ENCODE assay signal across 9 mouse cellular contexts in the genomic region with DNA sequence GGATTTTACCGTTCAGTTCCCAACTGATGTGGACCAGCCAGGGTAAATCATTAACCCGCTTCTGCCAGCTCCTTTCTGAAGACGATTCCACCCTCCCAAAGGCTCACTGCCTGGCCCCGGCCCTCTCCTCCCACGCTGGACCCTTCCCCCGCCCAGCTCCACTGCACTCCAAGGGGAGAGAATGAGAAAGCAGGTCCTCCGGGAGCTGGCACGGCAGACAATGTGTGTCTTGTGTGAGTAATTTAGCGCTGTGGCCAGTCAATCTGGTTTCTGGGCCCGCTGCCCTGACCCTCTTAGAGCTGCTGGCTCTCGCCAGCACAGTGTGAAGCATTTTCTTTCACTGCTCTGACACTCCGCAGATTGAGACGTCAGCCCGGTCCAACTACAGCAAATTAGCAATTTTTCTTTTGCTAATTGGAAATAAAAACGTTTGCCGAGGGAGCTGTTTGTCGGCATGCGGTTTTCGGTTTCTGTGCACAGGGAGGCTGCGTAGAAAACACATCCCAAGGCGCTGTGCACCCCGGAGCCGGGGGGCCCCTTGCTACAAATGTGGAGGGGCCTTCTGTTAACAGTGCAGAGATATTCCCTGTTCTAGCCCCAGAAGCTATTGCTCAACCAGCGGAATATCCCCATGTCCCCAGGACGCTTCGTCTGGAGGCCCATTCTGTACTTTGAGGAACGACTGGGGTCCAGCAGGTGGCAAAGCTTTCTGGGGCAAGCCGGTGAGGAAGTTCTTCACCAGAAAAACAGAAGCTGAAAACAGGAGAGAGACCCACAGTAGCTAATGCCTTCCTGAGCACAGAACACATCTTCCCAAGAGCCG.
A peak's percentile ranks its signal among the peaks of the same experiment; 100 is the strongest.
DNase-seq lines count a peak whose midpoint lies in the region; ATAC-seq lines count a peak whose summit lies in the region.
"Had no signal": no experiment of that assay in that cellular context is flagged by ENCODE, and none has a peak within 500 bp of the region (broad histone marks: within the 10 kb centered on the region; RNA-seq: fewer than 3 reads in every experiment).

No protein-coding gene starts in this region.

- H3K36me3 ChIP-seq in embryonic facial prominence, embryonic 10.5 days (replicated peaks): no peaks in the 10 kb centered on the region
- H3K36me3 ChIP-seq in intestine, embryonic 14.5 days (ENCODE audit: control insufficient read depth, insufficient read depth, low read length): no peaks in the 10 kb centered on the region
- no peaks in the 10 kb centered on the region for H3K36me3 ChIP-seq in lung, embryonic 16.5 days (ENCODE audit: control insufficient read depth, insufficient read depth, low read length)

- H3K27me3 ChIP-seq in embryonic facial prominence, embryonic 10.5 days (replicated peaks; ENCODE audit: low read depth, poor library complexity, severe bottlenecking): peaks cover 95% of the 10 kb centered on the region
- 0 out of 2 replicates have a peak, but pooled peaks cover 3% of the 10 kb centered on the region for H3K27me3 ChIP-seq in intestine, embryonic 14.5 days (replicated peaks; ENCODE audit: control insufficient read depth, insufficient read depth, low read length)
- H3K27me3 ChIP-seq in lung, embryonic 16.5 days (ENCODE audit: control insufficient read depth, insufficient read depth, low read depth, low read length): peaks cover 3% of the 10 kb centered on the region; the same call in 1 of the 2 replicates

- peak overlapping the region; percentile 68 for H3K27ac ChIP-seq in embryonic facial prominence, embryonic 10.5 days (replicated peaks)
- peak overlapping the region; percentile 60 for H3K27ac ChIP-seq in intestine, embryonic 14.5 days (ENCODE audit: low read depth)
- peak overlapping the region; percentile 83 for H3K27ac ChIP-seq in lung, embryonic 16.5 days (ENCODE audit: low read length)

- DNase-seq in adrenal gland, postnatal 25 days: peak; percentile 51
- DNase-seq in embryonic facial prominence, embryonic 10.5 days (ENCODE audit: low spot score): peak; percentile 66
- peak; percentile 44 to 75 for DNase-seq in gastrocnemius, postnatal 4 days (ENCODE audit: low spot score in 2 of 2)
- peak; percentile 77 for DNase-seq in intestine, embryonic 14.5 days (ENCODE audit: low spot score)
- peak; percentile 71 for DNase-seq in left cerebral cortex, adult 11 months (ENCODE audit: low spot score)
- DNase-seq in right cerebral cortex, adult 18-20 months: peak; percentile 83

- peaks cover 94% of the 10 kb centered on the region for H3K4me1 ChIP-seq in embryonic facial prominence, embryonic 10.5 days
- peaks cover 48% of the 10 kb centered on the region for H3K4me1 ChIP-seq in intestine, embryonic 14.5 days (replicated peaks; ENCODE audit: control insufficient read depth, insufficient read depth, low read length)
- H3K4me1 ChIP-seq in lung, embryonic 16.5 days (replicated peaks; ENCODE audit: control insufficient read depth, insufficient read depth, low read length): peaks cover 52% of the 10 kb centered on the region

- whole genome bisulfite sequencing in embryonic facial prominence, embryonic 10.5 days: 29% methylated on average over 29 of the region's 29 CpGs
- 35% methylated on average over 29 of the region's 29 CpGs for WGBS in intestine, embryonic 14.5 days
- WGBS in lung, embryonic 16.5 days: 19% methylated on average over 29 of the region's 29 CpGs

- peak; percentile 64; the same call in 1 of the 2 replicates for ATAC-seq in intestine, embryonic 14.5 days (replicated peaks; ENCODE audit: low FRiP score, low TSS enrichment, low read depth)
- ATAC-seq in lung, embryonic 16.5 days (ENCODE audit: low read depth): peak; percentile 76
- ATAC-seq in inflammation-experienced regulatory T-cells, adult 6 months: no peak

- H3K4me3 ChIP-seq in embryonic facial prominence, embryonic 10.5 days: peak overlapping the region; percentile 28; the same call in 1 of the 2 replicates
- no peak overlapping the region for H3K4me3 ChIP-seq in intestine, embryonic 14.5 days (ENCODE audit: low read depth, low read length)
- no peak overlapping the region for H3K4me3 ChIP-seq in lung, embryonic 16.5 days (ENCODE audit: low read length)
- H3K4me3 ChIP-seq: myocyte had no signal

- peak overlapping the region; percentile 25 for H3K4me2 ChIP-seq in intestine, embryonic 14.5 days (ENCODE audit: low read length)
- H3K4me2 ChIP-seq in lung, embryonic 16.5 days (ENCODE audit: low read depth, low read length): peak overlapping the region; percentile 41

- H3K9me3 ChIP-seq in embryonic facial prominence, embryonic 10.5 days: no peaks in the 10 kb centered on the region
- H3K9me3 ChIP-seq in intestine, embryonic 14.5 days (ENCODE audit: control insufficient read depth, low read length): no peaks in the 10 kb centered on the region
- H3K9me3 ChIP-seq in lung, embryonic 16.5 days (ENCODE audit: control insufficient read depth, low read length): no peaks in the 10 kb centered on the region

- H3K9ac ChIP-seq in intestine, embryonic 14.5 days (ENCODE audit: low read length): no peak overlapping the region
- peak overlapping the region; percentile 46; the same call in 1 of the 2 replicates for H3K9ac ChIP-seq in lung, embryonic 16.5 days (ENCODE audit: low read length)
